Mouse (Mus musculus): Measurements from ENCODE around the gene Nptx2. TPM values are rescaled to one million over a fixed set of nuclear protein-coding genes. Genes with fewer than 3 reads are reported as not detected.
A peak's percentile ranks its signal among the peaks of the same experiment; 100 is the strongest.

Nptx2 gene
- polyA plus RNA-seq (2015; fragmentation: Nextera tagmentation; extraction: Ambion mirVana), result 1.4 and 1.7 TPM in 2 replicates

DNA sequence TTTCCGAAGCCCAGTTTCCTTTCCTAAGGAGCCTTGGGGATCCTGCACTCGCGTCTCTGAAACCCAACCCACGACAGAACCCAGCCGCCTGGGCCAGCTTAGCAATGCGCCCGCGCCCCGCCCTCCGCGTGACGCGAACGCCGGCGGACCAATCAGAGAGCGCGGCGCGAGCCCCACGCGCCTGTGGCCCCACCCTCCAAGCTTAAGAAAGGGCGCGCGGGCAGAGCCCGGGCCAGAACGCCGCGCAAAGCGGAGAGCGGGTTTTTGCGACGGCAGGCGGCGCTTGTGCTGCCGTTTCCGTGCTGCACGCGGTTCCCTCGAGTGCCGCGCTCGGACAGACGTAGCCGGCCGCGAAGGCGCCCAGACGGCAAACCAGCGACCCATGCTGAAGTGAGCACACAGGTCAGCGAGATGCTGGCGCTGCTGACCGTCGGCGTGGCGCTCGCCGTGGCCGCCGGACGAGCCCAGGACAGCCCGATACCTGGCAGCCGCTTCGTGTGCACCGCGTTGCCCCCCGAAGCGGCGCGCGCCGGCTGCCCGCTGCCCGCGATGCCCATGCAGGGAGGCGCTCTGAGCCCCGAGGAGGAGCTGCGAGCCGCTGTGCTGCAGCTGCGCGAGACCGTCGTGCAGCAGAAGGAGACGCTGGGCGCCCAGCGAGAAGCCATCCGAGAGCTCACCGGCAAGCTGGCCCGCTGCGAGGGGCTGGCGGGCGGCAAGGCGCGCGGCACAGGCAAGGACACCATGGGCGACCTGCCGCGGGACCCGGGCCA is at the start of gene Nptx2:
TSS of gene Nptx2 (plus strand) at position 250 of the 770 bp plus-strand sequence.
- peak within 1 kb of the TSS; percentile 62 for H3K4me2 ChIP-seq
- no peak within 1 kb of the TSS for H3K27ac ChIP-seq
- under 1% methylated on average over 91 of the region's 99 CpGs for WGBS
- peaks cover 27% of the 10 kb centered on the region for H3K4me1 ChIP-seq
- no peaks in the 10 kb centered on the region for H3K36me3 ChIP-seq
- ATAC-seq (ENCODE audit: insufficient number of reproducible peaks, low FRiP score, low TSS enrichment, low read depth), result peak; percentile 94
- H3K27me3 ChIP-seq, result peaks cover 76% of the 10 kb centered on the region
- H3K9me3 ChIP-seq, result no peaks in the 10 kb centered on the region
- no peak within 1 kb of the TSS for H3K9ac ChIP-seq
- H3K4me3 ChIP-seq, result peak within 1 kb of the TSS; percentile 39

DNA sequence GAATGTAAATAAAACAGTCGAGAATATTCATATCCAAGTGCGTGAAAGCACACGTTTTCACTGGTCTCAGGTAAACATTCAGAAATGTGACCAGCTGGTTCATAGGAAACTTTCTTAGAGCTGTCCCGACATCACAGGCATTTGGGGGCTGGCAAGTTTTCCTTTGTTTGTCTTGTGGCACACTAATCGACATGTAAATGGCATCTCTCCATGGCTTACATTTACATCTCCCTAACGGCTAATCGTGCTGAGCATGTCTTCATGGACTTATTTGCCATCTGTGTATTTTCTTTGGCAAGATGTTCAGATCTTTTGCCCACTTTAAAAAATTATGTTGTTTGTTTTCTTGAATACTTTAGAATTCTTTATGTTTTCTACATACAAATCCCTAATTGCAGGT is 49.2 kb upstream of the Nptx2 start:
- no peak overlapping the region for H3K9ac ChIP-seq
- 82% methylated on average over 7 of the region's 7 CpGs for WGBS
- H3K36me3 ChIP-seq, result no peaks in the 10 kb centered on the region
- no peak for ATAC-seq (ENCODE audit: insufficient number of reproducible peaks, low FRiP score, low TSS enrichment, low read depth)
- H3K9me3 ChIP-seq, result no peaks in the 10 kb centered on the region
- H3K27ac ChIP-seq, result no peak overlapping the region
- no peaks in the 10 kb centered on the region for H3K4me1 ChIP-seq
- H3K27me3 ChIP-seq, result no peaks in the 10 kb centered on the region
- H3K4me3 ChIP-seq, result no peak overlapping the region
- H3K4me2 ChIP-seq, result no peak overlapping the region

GRCm38 (mm10) chr5:144504239-144504638 is 41.5 kb upstream of the Nptx2 start:
- Histone ChIP-seq H3K4me1 (no peaks in the 10 kb centered on the region), H3K4me3 (no peak overlapping the region), H3K9me3 (no peaks in the 10 kb centered on the region), H3K4me2 (no peak overlapping the region), H3K36me3 (no peaks in the 10 kb centered on the region), H3K27me3 (peaks cover 7% of the 10 kb centered on the region; the same call in 1 of the 2 replicates), H3K27ac (no peak overlapping the region), H3K9ac (no peak overlapping the region)
- ATAC-seq (ENCODE audit: insufficient number of reproducible peaks, low FRiP score, low TSS enrichment, low read depth), result no peak
- WGBS, result 75% methylated on average over 10 of the region's 10 CpGs

DNA sequence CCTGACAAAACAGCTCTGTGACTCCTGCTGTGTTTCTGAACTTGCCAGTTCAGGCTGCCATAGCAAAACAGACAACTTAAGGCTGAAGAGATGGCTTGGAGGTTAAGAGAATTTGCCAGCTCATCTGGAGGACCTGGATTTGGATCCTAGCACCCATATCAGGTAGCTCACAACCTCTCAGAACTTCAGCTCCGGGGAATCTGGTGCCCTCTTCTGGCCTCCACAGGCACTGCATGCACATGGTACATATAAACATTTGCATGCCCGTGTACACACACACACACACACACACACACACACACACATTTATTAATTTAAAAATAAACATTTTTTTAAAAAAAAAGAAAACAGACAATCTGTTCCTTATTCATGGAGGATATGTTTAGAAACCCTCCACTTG is 40.0 kb upstream of the Nptx2 start:
- H3K36me3 ChIP-seq, result no peaks in the 10 kb centered on the region
- no peak overlapping the region for H3K4me3 ChIP-seq
- H3K27ac ChIP-seq, result no peak overlapping the region
- no peak overlapping the region for H3K4me2 ChIP-seq
- H3K27me3 ChIP-seq, result peaks cover 7% of the 10 kb centered on the region; the same call in 1 of the 2 replicates
- H3K4me1 ChIP-seq, result no peaks in the 10 kb centered on the region
- H3K9ac ChIP-seq, result no peak overlapping the region
- no peaks in the 10 kb centered on the region for H3K9me3 ChIP-seq
- 93% methylated on average over 2 of the region's 2 CpGs for WGBS
- ATAC-seq (ENCODE audit: insufficient number of reproducible peaks, low FRiP score, low TSS enrichment, low read depth), result no peak

GRCm38 (mm10) chr5:144506156-144506555 is 39.5 kb upstream of the Nptx2 start:
- Histone ChIP-seq H3K4me1 (no peaks in the 10 kb centered on the region), H3K4me3 (no peak overlapping the region), H3K4me2 (no peak overlapping the region), H3K27me3 (peaks cover 7% of the 10 kb centered on the region; the same call in 1 of the 2 replicates), H3K36me3 (no peaks in the 10 kb centered on the region), H3K27ac (no peak overlapping the region), H3K9me3 (no peaks in the 10 kb centered on the region), H3K9ac (no peak overlapping the region)
- WGBS, result 71% methylated on average over 4 of the region's 4 CpGs
- no peak for ATAC-seq (ENCODE audit: insufficient number of reproducible peaks, low FRiP score, low TSS enrichment, low read depth)

DNA sequence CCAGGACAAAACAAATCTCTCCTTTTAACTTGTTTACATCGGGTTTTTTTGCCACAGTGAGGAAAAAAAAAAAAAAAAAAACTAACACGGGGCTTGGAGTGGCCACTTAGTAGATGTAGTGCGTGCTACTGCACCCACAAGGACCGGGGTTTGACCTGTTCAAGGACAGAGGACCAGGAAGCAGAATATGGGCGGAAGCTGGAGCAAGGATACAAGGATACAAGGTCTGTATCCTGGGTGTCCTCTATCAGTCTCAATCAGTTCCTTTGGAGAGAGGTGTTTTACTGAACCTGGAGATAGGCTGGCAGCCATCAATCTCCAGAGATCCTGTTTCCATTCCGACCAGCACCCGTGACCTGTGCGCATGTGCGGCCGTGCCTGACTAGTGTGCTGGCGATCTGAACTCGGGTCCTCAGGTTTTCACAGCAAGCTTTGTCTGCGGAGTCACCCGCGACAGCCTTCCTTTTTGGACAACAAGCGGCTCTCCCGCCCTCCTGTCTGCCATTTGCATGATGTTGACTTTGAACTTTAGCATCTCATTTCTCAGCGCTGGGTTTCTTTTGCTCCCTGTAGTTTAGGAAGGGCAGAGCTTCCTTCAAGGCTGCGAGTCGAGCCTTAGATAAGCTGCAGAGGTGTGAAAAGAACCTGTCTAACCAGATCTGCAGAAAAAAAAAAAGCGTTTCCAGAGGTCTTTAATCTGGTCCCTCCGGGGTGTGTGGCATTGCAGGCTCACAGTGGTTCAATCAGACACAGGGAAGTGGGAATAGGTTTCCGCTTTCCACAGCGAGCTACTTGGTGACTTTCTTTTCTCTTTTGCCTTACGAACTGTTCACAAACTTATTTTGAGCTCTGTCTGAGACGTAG is 38.8 kb upstream of the Nptx2 start:
- H3K4me2 ChIP-seq, result no peak overlapping the region
- no peaks in the 10 kb centered on the region for H3K4me1 ChIP-seq
- ATAC-seq (ENCODE audit: insufficient number of reproducible peaks, low FRiP score, low TSS enrichment, low read depth), result no peak
- H3K9me3 ChIP-seq, result no peaks in the 10 kb centered on the region
- H3K27ac ChIP-seq, result no peak overlapping the region
- H3K36me3 ChIP-seq, result no peaks in the 10 kb centered on the region
- 29% methylated on average over 26 of the region's 26 CpGs for WGBS
- peaks cover 7% of the 10 kb centered on the region; the same call in 1 of the 2 replicates for H3K27me3 ChIP-seq
- H3K9ac ChIP-seq, result no peak overlapping the region
- H3K4me3 ChIP-seq, result no peak overlapping the region

GRCm38 (mm10) chr5:144509431-144509830 is 36.3 kb upstream of the Nptx2 start:
- H3K27me3 ChIP-seq, result peaks cover 7% of the 10 kb centered on the region; the same call in 1 of the 2 replicates
- no peak for ATAC-seq (ENCODE audit: insufficient number of reproducible peaks, low FRiP score, low TSS enrichment, low read depth)

DNA sequence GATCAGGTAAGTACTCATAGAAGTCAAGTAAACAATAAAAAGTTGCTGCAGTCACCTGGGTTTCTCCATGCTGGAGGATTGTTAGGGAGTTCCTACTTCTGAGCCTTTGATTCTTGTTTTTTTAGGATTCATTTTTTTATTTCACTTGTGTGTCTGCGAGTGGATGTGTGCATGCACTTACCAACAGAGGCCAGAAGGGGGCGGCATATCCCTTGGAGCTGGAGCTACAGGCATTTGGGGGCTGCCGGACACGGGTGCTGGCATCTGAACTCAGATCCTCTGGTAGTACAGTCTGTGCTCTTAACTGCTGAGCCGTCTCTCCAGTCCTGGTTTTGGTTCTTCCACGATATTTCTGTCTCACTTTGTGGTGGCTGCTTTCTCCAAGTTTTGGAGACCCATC is 31.0 kb upstream of the Nptx2 start:
- Histone ChIP-seq H3K36me3 (no peaks in the 10 kb centered on the region), H3K4me1 (no peaks in the 10 kb centered on the region), H3K9me3 (no peaks in the 10 kb centered on the region), H3K27ac (no peak overlapping the region), H3K4me3 (no peak overlapping the region), H3K9ac (no peak overlapping the region), H3K27me3 (no peaks in the 10 kb centered on the region), H3K4me2 (no peak overlapping the region)
- ATAC-seq (ENCODE audit: insufficient number of reproducible peaks, low FRiP score, low TSS enrichment, low read depth), result no peak
- 62% methylated on average over 6 of the region's 6 CpGs for WGBS

More at GRCm38 (mm10) chr5:144509431-144509830, 36.3 kb upstream of the Nptx2 start:
- WGBS, result 64% methylated on average over 7 of the region's 7 CpGs
- Histone ChIP-seq H3K9ac (no peak overlapping the region), H3K4me3 (no peak overlapping the region), H3K36me3 (no peaks in the 10 kb centered on the region), H3K4me2 (no peak overlapping the region), H3K9me3 (no peaks in the 10 kb centered on the region), H3K27ac (no peak overlapping the region), H3K4me1 (no peaks in the 10 kb centered on the region)

DNA sequence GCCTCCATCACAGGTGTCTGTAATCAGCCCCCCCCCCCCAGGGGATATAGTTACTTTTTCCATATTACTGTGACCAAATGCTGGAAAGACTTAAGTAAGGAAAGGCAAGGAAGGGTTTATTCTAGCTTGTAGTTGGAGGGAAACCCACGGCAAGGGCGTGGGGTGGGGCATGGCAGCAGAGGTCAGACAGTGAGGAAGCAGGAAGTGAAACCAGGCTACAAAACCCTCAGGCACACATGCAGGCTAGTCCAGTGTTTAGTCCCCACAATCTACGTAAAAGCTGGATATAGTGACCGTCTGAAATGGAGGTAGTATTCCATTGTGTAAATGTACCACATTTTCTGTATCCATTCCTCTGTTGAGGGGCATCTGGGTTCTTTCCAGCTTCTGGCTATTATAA is 30.5 kb upstream of the Nptx2 start:
- no peaks in the 10 kb centered on the region for H3K27me3 ChIP-seq
- no peak overlapping the region for H3K9ac ChIP-seq
- no peak for ATAC-seq (ENCODE audit: insufficient number of reproducible peaks, low FRiP score, low TSS enrichment, low read depth)
- H3K27ac ChIP-seq, result no peak overlapping the region
- WGBS, result 73% methylated on average over 4 of the region's 4 CpGs
- no peaks in the 10 kb centered on the region for H3K36me3 ChIP-seq
- no peak overlapping the region for H3K4me2 ChIP-seq
- H3K4me3 ChIP-seq, result no peak overlapping the region
- no peaks in the 10 kb centered on the region for H3K4me1 ChIP-seq
- H3K9me3 ChIP-seq, result no peaks in the 10 kb centered on the region

DNA sequence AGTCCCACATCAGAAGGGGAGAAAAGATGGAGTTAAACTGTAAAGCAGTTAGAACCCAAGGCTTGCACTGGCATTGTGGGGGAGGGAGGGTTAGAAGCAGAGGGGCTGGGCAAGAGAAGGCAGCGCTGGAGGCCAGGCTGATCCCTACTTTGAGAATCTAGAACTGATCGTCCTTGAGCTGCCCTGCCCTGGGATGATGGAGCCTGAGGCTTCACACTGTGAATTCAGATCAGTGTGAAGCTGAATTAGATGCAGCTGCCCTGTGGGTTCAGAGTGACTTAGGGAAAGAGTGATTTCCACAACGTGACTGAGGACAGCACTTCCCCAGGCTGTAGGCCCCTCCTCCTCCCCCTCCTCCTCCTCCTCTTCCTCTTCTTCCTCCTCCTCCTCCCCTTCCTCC is 25.6 kb upstream of the Nptx2 start:
- no peaks in the 10 kb centered on the region for H3K4me1 ChIP-seq
- no peak overlapping the region for H3K4me3 ChIP-seq
- 26% methylated on average over 3 of the region's 3 CpGs for WGBS

GRCm38 (mm10) chr5:144524774-144525173 is 20.9 kb upstream of the Nptx2 start:
- Histone ChIP-seq H3K4me2 (no peak overlapping the region), H3K27ac (no peak overlapping the region), H3K9me3 (no peaks in the 10 kb centered on the region), H3K9ac (no peak overlapping the region), H3K27me3 (no peaks in the 10 kb centered on the region), H3K36me3 (no peaks in the 10 kb centered on the region), H3K4me1 (no peaks in the 10 kb centered on the region), H3K4me3 (no peak overlapping the region)
- 64% methylated on average over 10 of the region's 10 CpGs for WGBS
- no peak for ATAC-seq (ENCODE audit: insufficient number of reproducible peaks, low FRiP score, low TSS enrichment, low read depth)

More for the DNA sequence above, 25.6 kb upstream of the Nptx2 start:
- Histone ChIP-seq H3K9ac (no peak overlapping the region), H3K9me3 (no peaks in the 10 kb centered on the region), H3K4me2 (no peak overlapping the region), H3K36me3 (no peaks in the 10 kb centered on the region), H3K27ac (no peak overlapping the region), H3K27me3 (no peaks in the 10 kb centered on the region)
- no peak for ATAC-seq (ENCODE audit: insufficient number of reproducible peaks, low FRiP score, low TSS enrichment, low read depth)

- Histone ChIP-seq H3K4me1 (no peaks in the 10 kb centered on the region), H3K4me2 (no peak overlapping the region), H3K36me3 (no peaks in the 10 kb centered on the region), H3K4me3 (no peak overlapping the region), H3K27me3 (no peaks in the 10 kb centered on the region), H3K9me3 (no peaks in the 10 kb centered on the region), H3K9ac (no peak overlapping the region), H3K27ac (no peak overlapping the region)
- ATAC-seq (ENCODE audit: insufficient number of reproducible peaks, low FRiP score, low TSS enrichment, low read depth), result no peak
- 95% methylated on average over 11 of the region's 11 CpGs for WGBS
These were observed 16.6 kb upstream of the Nptx2 start for GRCm38 (mm10) chr5:144529123-144529522.

Data from limb, embryonic 15.5 days (tissue).